Mouse (Mus musculus): Measurements from ENCODE around the gene Mfsd13b.

DNA sequence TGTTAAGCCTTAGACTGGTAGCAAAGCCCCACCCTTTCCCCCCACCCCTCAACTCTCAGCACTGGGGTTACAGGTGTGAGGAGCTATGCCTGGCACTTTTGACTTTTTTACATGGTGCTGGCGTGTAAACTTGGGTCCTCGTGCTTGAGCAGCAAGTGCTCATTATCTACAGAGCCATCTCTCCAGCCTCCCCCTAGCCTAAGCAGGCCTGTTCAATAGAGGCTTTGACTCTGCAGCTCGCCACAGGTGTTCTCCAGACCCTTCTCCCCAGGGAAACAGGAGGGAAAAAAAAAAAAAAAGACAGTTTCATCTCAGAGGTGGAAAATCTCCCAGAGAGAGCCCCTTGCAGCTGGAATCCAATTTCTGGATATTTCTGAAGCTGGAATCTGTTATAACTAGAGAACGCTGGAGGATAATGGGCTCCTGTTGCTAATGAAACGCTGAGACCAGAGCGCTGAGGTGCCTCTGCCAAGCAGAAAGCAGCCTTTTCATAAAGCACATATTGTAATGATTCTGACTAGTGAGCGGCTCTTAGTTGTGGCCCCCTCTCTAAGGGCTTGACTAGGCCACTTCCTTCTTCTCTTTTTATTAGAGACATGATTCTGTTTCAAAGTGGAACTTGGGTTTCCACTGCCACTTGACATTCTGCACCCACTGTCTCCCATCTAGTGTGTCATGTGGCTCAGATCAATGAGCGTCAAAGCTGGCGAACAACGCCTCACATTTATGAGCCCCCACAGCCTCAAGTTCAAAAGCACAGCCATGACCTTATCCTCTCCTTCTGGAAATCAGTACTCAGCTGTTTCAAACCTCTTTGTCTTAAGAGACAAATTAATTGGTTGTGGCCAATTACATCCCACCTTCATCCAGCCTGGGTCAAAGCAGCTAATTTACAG, 29.7 kb downstream of the Mfsd13b start:
- TF ChIP-seq MAFK (IDR thresholded peaks at IDR 0.05; ENCODE audit: insufficient read depth, low read depth, low read length) (no peak), CHD2 (IDR thresholded peaks at IDR 0.05; ENCODE audit: low read depth, low read length) (no peak), ZNF384 (IDR thresholded peaks at IDR 0.05; ENCODE audit: low read depth, low read length) (no peak)

Measured in ES-E14 (cell line).